Mouse (Mus musculus) midbrain, embryonic 16.5 days (tissue): ENCODE measurements around the gene Selenos. TPM values are rescaled to one million over a fixed set of nuclear protein-coding genes. Genes with fewer than 3 reads are reported as not detected.
A peak's percentile ranks its signal among the peaks of the same experiment; 100 is the strongest.

Experiments used
- ATAC-seq: fragments of 200-750 bp; cut with Nextera tagmentation; 2 replicates; pipeline ENCODE4 v1.8.0; 2017; ENCODE audit warnings: moderate TSS enrichment
- H3K27ac ChIP-seq: fragments of 300-500 bp; sonication (generic); 2 replicates; pipeline ENCODE4 v1.5.1; 2014; ENCODE audit warnings: mild to moderate bottlenecking, low read length, mixed read lengths
- H3K27me3 ChIP-seq: fragments of 300-500 bp; sonication (generic); 2 replicates; pipeline ENCODE4 v1.6.1; 2014; ENCODE audit warnings: low read depth, low read length, mixed read lengths; ENCODE audit not compliant: control insufficient read depth, insufficient read depth
- H3K36me3 ChIP-seq: fragments of 300-500 bp; sonication (generic); 2 replicates; pipeline ENCODE4 v1.6.1; 2014; ENCODE audit warnings: mild to moderate bottlenecking, low read length, moderate library complexity, mixed read lengths; ENCODE audit not compliant: control insufficient read depth, insufficient read depth
- H3K4me1 ChIP-seq: fragments of 300-500 bp; sonication (generic); 2 replicates; pipeline ENCODE4 v1.6.1; 2014; ENCODE audit warnings: mild to moderate bottlenecking, low read length, mixed read lengths; ENCODE audit not compliant: control insufficient read depth, insufficient read depth
- H3K4me2 ChIP-seq: fragments of 300-500 bp; sonication (generic); 2 replicates; pipeline ENCODE4 v1.6.1; 2014; ENCODE audit warnings: mild to moderate bottlenecking, low read length, mixed read lengths
- H3K4me3 ChIP-seq: fragments of 300-500 bp; sonication (generic); 2 replicates; pipeline ENCODE4 v1.5.1; 2014; ENCODE audit warnings: low read depth, mild to moderate bottlenecking, low read length, moderate library complexity, mixed read lengths
- H3K9ac ChIP-seq: fragments of 300-500 bp; sonication (generic); 2 replicates; pipeline ENCODE4 v1.6.1; 2014; ENCODE audit warnings: low read depth, low read length, mixed read lengths
- H3K9me3 ChIP-seq: fragments of 300-500 bp; sonication (generic); replicated peaks from 2 replicates; pipeline ENCODE4 v1.6.1; 2014; ENCODE audit warnings: mild to moderate bottlenecking, low read length, mixed read lengths; ENCODE audit not compliant: control insufficient read depth, poor library complexity, severe bottlenecking
- WGBS: fragments of 180-500 bp; shearing (Covaris S2); extraction: QIAGEN DNeasy Blood & Tissue Kit; methylation state at CpG from one replicate; pipeline ENCODE4 v1.1.7; 2014; 5-methylcytosine and 5-hydroxymethylcytosine counted together
- polyA plus RNA-seq: library from polyadenylated mRNA; unstranded; fragments of >200 nt; fragmentation: Nextera tagmentation; extraction: Ambion mirVana; gene quantifications from 2 replicates; pipeline ENCODE4 v1.2.1, GENCODE M21; 2015

Selenos gene
- polyA plus RNA-seq, 1 experiment from 2014 or later, result 89.6 TPM

- Histone ChIP-seq H3K9ac (no peak overlapping the region), H3K27ac (no peak overlapping the region)
- WGBS, result 62% methylated on average over 7 of the region's 7 CpGs
Observed at GRCm38 (mm10) chr7:66120702-66121396, 41.4 kb downstream of the Selenos start.

GRCm38 (mm10) chr7:66124551-66124968 lies 45.1 kb downstream of the Selenos start:
- Histone ChIP-seq H3K4me2 (no peak overlapping the region), H3K27me3 (no peaks in the 10 kb centered on the region), H3K27ac (no peak overlapping the region), H3K9ac (no peak overlapping the region), H3K36me3 (peaks cover 5% of the 10 kb centered on the region), H3K4me3 (no peak overlapping the region), H3K4me1 (peaks cover 32% of the 10 kb centered on the region), H3K9me3 (no peaks in the 10 kb centered on the region)
- ATAC-seq, result no peak
- WGBS, result 81% methylated on average over 11 of the region's 11 CpGs

More at GRCm38 (mm10) chr7:66120702-66121396, 41.4 kb downstream of the Selenos start:
- ATAC-seq, result no peak
- peaks cover 5% of the 10 kb centered on the region; the same call in 1 of the 2 replicates for H3K36me3 ChIP-seq
- H3K4me3 ChIP-seq, result no peak overlapping the region
- H3K4me1 ChIP-seq, result peaks cover 31% of the 10 kb centered on the region
- no peaks in the 10 kb centered on the region for H3K27me3 ChIP-seq
- H3K4me2 ChIP-seq, result no peak overlapping the region
- no peaks in the 10 kb centered on the region for H3K9me3 ChIP-seq

GRCm38 (mm10) chr7:66125368-66125767 lies 45.9 kb downstream of the Selenos start:
- WGBS, result 94% methylated on average over 14 of the region's 14 CpGs
- H3K9ac ChIP-seq, result no peak overlapping the region
- no peak overlapping the region for H3K27ac ChIP-seq
- no peak for ATAC-seq
- H3K36me3 ChIP-seq, result peaks cover 5% of the 10 kb centered on the region
- H3K4me2 ChIP-seq, result no peak overlapping the region
- H3K4me1 ChIP-seq, result peaks cover 27% of the 10 kb centered on the region
- H3K27me3 ChIP-seq, result no peaks in the 10 kb centered on the region
- no peak overlapping the region for H3K4me3 ChIP-seq
- no peaks in the 10 kb centered on the region for H3K9me3 ChIP-seq

GRCm38 (mm10) chr7:66127951-66128645 lies 48.6 kb downstream of the Selenos start:
- no peak overlapping the region for H3K4me2 ChIP-seq
- no peaks in the 10 kb centered on the region for H3K27me3 ChIP-seq
- H3K9ac ChIP-seq, result no peak overlapping the region
- H3K36me3 ChIP-seq, result peaks cover 10% of the 10 kb centered on the region
- 26% methylated on average over 4 of the region's 4 CpGs for WGBS
- no peak overlapping the region for H3K4me3 ChIP-seq
- no peaks in the 10 kb centered on the region for H3K9me3 ChIP-seq
- peaks cover 16% of the 10 kb centered on the region for H3K4me1 ChIP-seq
- ATAC-seq, result peak; percentile 43
- peak overlapping the region; percentile 41; the same call in 1 of the 2 replicates for H3K27ac ChIP-seq

GRCm38 (mm10) chr7:66128857-66129256 lies 49.4 kb downstream of the Selenos start:
- Histone ChIP-seq H3K36me3 (peaks cover 10% of the 10 kb centered on the region), H3K9me3 (no peaks in the 10 kb centered on the region), H3K27ac (no peak overlapping the region), H3K4me1 (peaks cover 16% of the 10 kb centered on the region), H3K4me3 (no peak overlapping the region), H3K9ac (no peak overlapping the region), H3K27me3 (no peaks in the 10 kb centered on the region), H3K4me2 (no peak overlapping the region)
- 38% methylated on average over 3 of the region's 3 CpGs for WGBS
- no peak for ATAC-seq

- 88% methylated on average over 2 of the region's 2 CpGs for WGBS
- H3K27ac ChIP-seq, result no peak overlapping the region
- H3K4me1 ChIP-seq, result peaks cover 13% of the 10 kb centered on the region
- no peak overlapping the region for H3K9ac ChIP-seq
- no peak for ATAC-seq
- H3K4me3 ChIP-seq, result no peak overlapping the region
- H3K9me3 ChIP-seq, result no peaks in the 10 kb centered on the region
- H3K36me3 ChIP-seq, result peaks cover 8% of the 10 kb centered on the region
- H3K27me3 ChIP-seq, result no peaks in the 10 kb centered on the region
- H3K4me2 ChIP-seq, result no peak overlapping the region
Observed at GRCm38 (mm10) chr7:66130296-66130695, 50.8 kb downstream of the Selenos start.

- peaks cover 19% of the 10 kb centered on the region for H3K4me1 ChIP-seq
- no peaks in the 10 kb centered on the region for H3K9me3 ChIP-seq
- no peak overlapping the region for H3K9ac ChIP-seq
- H3K4me2 ChIP-seq, result no peak overlapping the region
- H3K27me3 ChIP-seq, result no peaks in the 10 kb centered on the region
- 91% methylated on average over 4 of the region's 4 CpGs for WGBS
- H3K27ac ChIP-seq, result no peak overlapping the region
- no peak overlapping the region for H3K4me3 ChIP-seq
- no peak for ATAC-seq
- 0 out of 2 replicates have a peak, but pooled peaks cover 5% of the 10 kb centered on the region for H3K36me3 ChIP-seq
Observed at GRCm38 (mm10) chr7:66131776-66132421, 52.5 kb downstream of the Selenos start.

GRCm38 (mm10) chr7:66134154-66134553 lies 54.7 kb downstream of the Selenos start:
- no peak for ATAC-seq
- Histone ChIP-seq H3K36me3 (0 out of 2 replicates have a peak, but pooled peaks cover 5% of the 10 kb centered on the region), H3K27ac (no peak overlapping the region), H3K9ac (no peak overlapping the region), H3K27me3 (no peaks in the 10 kb centered on the region), H3K4me2 (no peak overlapping the region), H3K4me1 (peaks cover 17% of the 10 kb centered on the region), H3K9me3 (no peaks in the 10 kb centered on the region), H3K4me3 (no peak overlapping the region)
- WGBS, result 93% methylated on average over 3 of the region's 3 CpGs

- Histone ChIP-seq H3K4me3 (no peak overlapping the region), H3K4me2 (no peak overlapping the region), H3K27ac (no peak overlapping the region), H3K36me3 (0 out of 2 replicates have a peak, but pooled peaks cover 3% of the 10 kb centered on the region), H3K9me3 (no peaks in the 10 kb centered on the region), H3K4me1 (peaks cover 25% of the 10 kb centered on the region), H3K27me3 (no peaks in the 10 kb centered on the region), H3K9ac (no peak overlapping the region)
- ATAC-seq, result no peak
- 72% methylated on average over 3 of the region's 3 CpGs for WGBS
Observed at GRCm38 (mm10) chr7:66135644-66136043, 56.2 kb downstream of the Selenos start.
